Mouse (Mus musculus) urinary bladder, postnatal 25 days (tissue): ENCODE measurements around the gene Ide.
"Not testable (repeated sequence)": the region's sequence is repeated elsewhere in the genome, so short reads cannot be mapped to it uniquely, and the experiment has no call there.

Source experiments
- DNase-seq: peaks from one replicate; pipeline ENCODE4 v3.0.0; 2022; ENCODE audit warnings: low spot score

The Ide gene

DNA sequence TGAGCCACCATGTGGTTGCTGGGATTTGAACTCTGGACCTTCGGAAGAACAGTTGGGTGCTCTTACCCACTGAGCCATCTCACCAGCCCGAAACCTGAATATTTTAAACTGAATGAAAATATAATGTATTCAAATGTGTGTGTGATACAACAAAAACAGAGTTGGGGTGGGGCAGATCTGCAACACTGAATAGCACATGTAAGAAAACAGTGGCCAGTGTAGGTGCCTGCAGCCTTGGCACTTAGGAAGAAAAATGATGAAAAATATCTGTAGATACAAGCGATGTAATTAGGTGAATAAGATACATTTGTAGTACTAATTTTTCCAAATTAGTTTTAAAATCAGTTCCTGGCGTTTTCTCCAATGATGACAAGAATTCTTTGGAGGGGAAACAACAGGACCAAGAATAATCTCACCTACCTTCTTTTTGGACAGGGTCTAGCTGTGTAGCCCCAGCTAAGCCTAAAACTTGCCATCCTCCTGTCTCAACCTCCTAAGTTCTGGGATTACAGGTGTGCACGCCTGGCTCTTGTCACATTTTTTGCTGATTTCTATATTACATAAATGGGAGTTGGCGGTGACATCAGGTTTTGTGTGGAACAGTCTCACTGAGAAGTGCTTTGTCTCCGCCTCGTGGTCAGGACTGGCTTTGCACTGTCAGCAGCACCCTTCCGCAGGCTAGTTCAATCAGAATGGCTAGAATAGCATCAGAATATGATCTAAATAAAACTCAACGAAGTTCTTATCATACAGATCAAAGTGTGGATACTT lies 72.1 kb downstream of the Ide start:
- DNase-seq = peak; percentile 85

DNA sequence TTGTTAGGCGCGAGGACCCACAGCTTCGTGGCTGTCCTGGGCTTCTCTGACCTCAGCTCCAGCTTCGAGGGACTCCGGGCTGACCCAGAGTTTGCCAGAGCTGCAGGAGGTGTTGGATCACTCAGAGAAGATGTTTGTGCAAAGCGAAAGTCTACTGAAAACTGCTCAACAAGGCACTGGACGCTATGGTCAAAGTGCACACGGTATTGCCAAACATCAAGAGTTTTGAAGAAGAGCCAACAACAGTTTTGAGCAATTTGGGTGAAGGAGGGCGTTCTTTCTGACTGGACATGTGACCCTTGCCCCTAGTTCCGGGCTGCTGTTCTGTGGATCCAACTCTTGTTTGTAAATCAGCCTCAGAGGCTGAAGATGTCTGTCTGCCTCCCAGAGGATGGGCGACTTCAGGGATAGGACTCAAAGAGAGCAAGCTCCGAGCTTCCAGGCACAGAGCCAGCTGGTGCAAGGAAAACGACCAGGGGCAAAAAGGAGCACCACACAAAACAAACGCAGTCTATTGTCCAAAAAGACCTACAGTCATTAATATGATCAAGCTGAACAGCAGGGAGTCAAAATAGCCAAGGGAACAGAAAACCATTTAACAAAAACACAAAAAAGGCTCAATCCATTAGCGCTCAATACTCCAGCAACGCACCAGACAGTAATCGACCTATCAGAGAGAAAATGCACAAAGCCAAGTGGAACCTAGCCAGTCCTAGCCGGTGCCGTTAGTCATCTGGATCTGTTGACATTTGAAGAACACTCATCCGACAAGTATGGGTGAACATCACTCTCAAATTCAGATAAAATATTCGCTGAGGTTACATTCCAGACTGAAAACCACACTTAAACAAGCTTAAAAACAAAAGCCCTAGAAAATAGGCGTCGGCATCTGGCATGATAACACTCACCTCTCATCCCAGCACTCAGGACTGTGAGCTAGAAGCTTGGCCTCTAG lies 73.4 kb downstream of the Ide start:
- DNase-seq = peak; percentile 22

DNA sequence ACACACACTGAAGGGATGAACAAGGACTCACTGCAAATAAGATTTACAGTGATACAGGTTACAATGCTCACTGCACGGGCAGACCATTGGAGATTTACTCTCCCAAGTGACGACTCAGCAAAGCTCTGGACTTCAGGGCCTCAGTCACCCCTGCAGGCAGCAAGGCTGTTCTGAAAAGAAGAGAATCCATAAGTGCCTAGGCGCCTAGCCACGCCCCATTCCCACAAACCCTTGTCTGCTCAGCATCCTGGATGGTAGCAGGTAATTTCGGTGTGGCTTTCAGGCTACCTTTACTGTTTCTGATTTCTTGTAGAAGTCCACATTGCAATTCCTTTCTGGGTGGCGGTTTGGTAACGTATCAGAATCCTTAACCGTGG lies 74.1 kb downstream of the Ide start:
- DNase-seq = no peak

DNA sequence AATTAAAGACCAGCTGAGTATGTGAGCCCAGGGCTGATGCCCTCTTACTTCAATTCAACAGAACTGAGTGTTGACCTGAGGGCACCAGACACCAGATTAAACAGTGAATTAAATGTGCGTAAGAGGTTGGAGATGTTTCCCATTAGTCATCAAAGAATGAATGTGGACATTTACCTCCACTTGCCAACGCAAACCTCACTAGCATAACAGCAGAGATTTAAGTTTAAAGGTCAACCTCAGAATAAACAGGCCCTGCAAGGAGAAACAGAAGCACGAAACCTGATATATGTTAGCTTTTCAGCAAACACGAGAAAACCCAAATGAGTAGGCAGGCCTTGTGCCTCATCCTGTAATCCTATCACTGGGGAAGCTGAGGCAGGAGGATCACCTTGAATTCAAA lies 75.3 kb downstream of the Ide start:
- DNase-seq = no peak

DNA sequence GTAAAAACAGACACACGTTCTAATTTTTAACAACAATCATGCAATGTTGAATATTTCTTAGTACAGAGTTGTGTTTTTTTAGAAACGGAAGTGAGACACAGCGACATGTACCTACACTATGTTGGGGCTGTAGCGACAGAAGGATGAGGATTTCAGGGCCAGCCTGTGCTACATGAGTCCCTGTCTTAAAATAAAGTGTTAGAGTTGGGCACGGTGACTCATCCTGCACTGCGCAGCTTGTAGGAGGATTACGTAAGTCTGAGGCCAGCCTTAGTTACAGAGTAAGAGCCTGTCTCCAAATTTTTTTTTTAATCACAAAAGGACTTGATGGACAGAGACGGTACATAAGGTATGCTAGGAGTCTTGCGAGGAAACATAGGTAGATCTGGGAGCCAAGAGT lies 82.3 kb downstream of the Ide start:
- no peak for DNase-seq

- DNase-seq = no peak
These were observed 85.5 kb downstream of the Ide start for GRCm38 (mm10) chr19:37252104-37252503.

GRCm38 (mm10) chr19:37248199-37248598 lies 89.5 kb downstream of the Ide start:
- DNase-seq = no peak

- no peak for DNase-seq
These were observed 90.8 kb downstream of the Ide start for GRCm38 (mm10) chr19:37246859-37247258.

DNA sequence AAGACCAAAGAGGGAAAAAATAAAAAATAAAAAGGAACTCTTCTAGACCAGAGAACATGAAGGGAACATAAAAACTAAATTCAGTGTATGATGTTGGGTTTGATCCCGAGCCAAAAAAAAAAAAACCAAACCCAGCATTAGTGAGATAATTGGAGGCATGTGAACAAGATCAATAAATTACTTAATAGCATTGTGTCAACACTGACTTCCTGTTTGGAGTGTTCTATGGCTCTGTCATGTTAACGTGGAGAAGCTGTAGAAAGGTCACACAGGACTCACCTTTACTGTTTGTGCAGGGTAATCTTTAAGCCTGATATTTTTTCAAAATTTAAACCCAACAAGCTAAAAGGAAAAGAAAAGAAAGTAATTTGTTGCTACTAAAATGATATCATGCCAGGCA lies 94.9 kb downstream of the Ide start:
- DNase-seq = no peak

DNA sequence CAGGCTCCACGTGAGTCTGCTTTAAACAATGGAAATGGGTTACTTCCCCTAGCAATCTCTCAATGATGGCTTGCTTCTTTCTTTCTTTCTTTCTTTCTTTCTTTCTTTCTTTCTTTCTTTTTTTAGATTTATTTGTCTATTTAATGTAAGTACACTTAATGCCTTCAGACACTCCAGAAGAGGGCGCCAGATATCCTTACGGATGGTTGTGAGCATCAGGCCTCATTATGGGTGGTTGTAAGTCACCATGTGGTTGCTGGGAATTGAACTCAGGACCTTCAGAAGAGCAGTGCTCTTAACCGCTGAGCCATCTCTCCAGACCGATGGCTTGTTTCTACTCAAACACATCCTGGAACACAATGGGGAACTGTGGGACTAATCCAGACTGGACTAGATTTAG lies 96.5 kb downstream of the Ide start:
- DNase-seq = no peak

DNA sequence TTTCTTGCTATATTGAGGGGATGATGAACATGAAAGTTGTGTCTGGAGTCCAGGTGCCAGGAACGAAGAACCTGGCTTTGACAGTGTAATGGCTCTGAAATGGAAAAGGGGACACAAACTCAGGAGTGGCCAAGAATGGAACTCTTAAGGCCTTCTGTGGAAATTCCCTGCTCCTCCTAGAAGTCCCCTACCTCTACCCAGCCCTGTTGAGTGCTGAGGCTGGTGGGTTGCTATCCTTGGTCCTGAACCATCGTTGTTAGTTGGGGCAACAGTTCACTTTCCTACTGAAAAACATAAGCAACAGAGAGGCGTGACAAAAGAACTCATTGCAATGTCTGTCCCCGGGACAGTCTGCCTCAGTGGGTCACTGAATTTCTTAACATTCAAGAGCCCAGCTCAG lies 98.6 kb downstream of the Ide start:
- no peak for DNase-seq

- DNase-seq = no peak
These were observed 99.0 kb downstream of the Ide start for GRCm38 (mm10) chr19:37238651-37239050.

DNA sequence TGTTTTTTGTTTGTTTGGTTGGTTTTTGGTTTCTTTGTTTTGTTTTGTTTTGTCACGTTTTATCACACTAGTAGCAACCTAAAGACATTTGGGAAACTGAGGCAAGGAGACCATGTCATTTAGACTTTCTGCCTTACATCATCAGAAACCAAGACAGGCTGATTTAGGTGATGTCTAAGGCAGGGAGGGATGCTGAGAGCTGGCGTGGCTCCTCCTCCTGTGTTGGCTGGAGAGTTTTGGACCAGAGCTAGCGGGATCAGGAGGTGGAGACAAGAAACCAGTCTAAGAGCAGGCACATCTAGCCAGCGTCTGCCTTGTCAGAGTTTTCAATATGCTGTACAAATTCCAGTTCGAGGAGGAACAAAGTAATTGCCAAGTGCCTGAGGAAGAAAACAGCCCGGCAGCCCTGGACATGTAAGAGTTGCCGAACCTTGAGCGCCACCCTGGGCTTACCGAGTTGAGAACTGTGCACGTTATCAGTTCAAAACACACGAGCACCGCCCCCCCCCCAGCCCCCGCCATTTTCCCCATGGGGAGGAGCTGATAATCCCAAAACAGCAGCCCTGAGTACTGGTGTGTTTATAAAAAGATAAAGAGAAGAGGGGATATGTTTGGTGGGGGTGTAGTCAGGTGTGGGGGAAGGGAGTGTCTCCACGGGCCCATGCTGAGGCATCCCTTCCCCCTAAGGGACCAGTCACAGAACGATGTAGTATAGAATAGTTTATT lies 99.8 kb downstream of the Ide start:
- DNase-seq = no peak

DNA sequence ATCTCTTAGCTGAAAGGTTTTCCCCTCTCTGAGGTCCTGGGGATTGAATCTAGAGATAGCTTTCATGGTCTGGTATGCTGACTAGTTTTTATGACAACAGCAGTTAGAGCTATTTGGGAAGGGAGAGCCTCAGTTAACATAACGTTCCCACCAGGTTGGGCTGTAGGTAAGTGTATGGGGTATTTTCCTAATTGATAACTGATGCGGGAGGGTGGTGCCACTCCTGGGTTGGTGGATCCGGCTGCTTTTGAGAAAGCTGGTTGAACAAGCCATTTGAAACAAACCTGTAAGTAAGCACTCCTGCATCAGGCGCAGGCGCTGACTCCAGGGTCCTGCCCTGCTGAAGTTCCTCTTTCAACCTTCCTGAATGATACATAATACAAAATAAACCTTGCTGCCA lies 100.3 kb downstream of the Ide start:
- no peak for DNase-seq

GRCm38 (mm10) chr19:37235818-37236217 lies 101.8 kb downstream of the Ide start:
- DNase-seq = no peak

GRCm38 (mm10) chr19:37233561-37234539 lies 103.8 kb downstream of the Ide start:
- no peak for DNase-seq

- DNase-seq = not testable (repeated sequence)
These were observed 105.1 kb downstream of the Ide start for GRCm38 (mm10) chr19:37232598-37232997.

- no peak for DNase-seq
These were observed 112.3 kb downstream of the Ide start for GRCm38 (mm10) chr19:37225197-37225862.
